Mouse (Mus musculus) myocyte (in vitro differentiated cells): ENCODE results near the gene Slc9a9. TPM values are rescaled to one million over a fixed set of nuclear protein-coding genes. Genes with fewer than 3 reads are reported as not detected.

Experiments
- H3K27me3 ChIP-seq: one replicate; pipeline ENCODE4 v1.6.1; 2011; ENCODE audit not compliant: control insufficient read depth, insufficient read depth, insufficient read length
- H3K36me3 ChIP-seq: one replicate; pipeline ENCODE4 v1.6.1; 2011; ENCODE audit not compliant: control insufficient read depth, insufficient read depth
- H3K4me2 ChIP-seq: one replicate; pipeline ENCODE4 v1.6.1; 2011; ENCODE audit warnings: low read depth, control low read depth
- H3K4me3 ChIP-seq: one replicate; pipeline ENCODE4 v1.5.1; 2011; ENCODE audit warnings: mild to moderate bottlenecking, control low read depth, moderate library complexity
- H3K79me2 ChIP-seq: one replicate; pipeline ENCODE4 v1.6.1; 2011; ENCODE audit not compliant: control insufficient read depth, insufficient read depth
- H3ac ChIP-seq: one replicate; pipeline ENCODE4 v1.6.1; 2011; ENCODE audit not compliant: control insufficient read depth, insufficient read length
- CEBPB ChIP-seq: IDR thresholded peaks from 2 replicates; pipeline ENCODE4 v1.6.1; 2011; ENCODE audit warnings: mild to moderate bottlenecking, moderate library complexity; ENCODE audit not compliant: poor library complexity, insufficient read depth, severe bottlenecking
- E2F4 ChIP-seq: IDR thresholded peaks from one replicate; pipeline ENCODE4 v1.6.1; 2011; ENCODE audit warnings: mild to moderate bottlenecking, control low read depth, moderate library complexity; ENCODE audit not compliant: insufficient read depth
- MAX ChIP-seq: IDR thresholded peaks from one replicate; pipeline ENCODE4 v1.6.1; 2011; ENCODE audit warnings: low read depth, mild to moderate bottlenecking, control low read depth
- MYOD1 ChIP-seq, 3 experiments: IDR thresholded peaks; one replicate each; pipeline ENCODE4 v1.6.1; 2011; ENCODE audit warnings: control low read depth in 2 of 3, low read depth in 2 of 3, mild to moderate bottlenecking in 2 of 3, moderate library complexity in 1 of 3; ENCODE audit not compliant: insufficient read length in 2 of 3, control insufficient read depth in 1 of 3
- MYOG ChIP-seq, 3 experiments: IDR thresholded peaks; one replicate each; pipeline ENCODE4 v1.6.1; 2011; ENCODE audit warnings: control low read depth in 2 of 3, low read depth in 2 of 3, mild to moderate bottlenecking in 2 of 3; ENCODE audit not compliant: insufficient read length in 2 of 3, control insufficient read depth in 1 of 3, insufficient read depth in 1 of 3
- POLR2A ChIP-seq: IDR thresholded peaks from one replicate; pipeline ENCODE4 v1.6.1; 2011; ENCODE audit warnings: low read depth, mild to moderate bottlenecking, control low read depth, moderate library complexity; ENCODE audit not compliant: insufficient read length
- POLR2AphosphoS2 ChIP-seq: IDR thresholded peaks from one replicate; pipeline ENCODE4 v1.6.1; 2011; ENCODE audit warnings: low read depth, control low read depth; ENCODE audit not compliant: insufficient read length
- REST ChIP-seq: IDR thresholded peaks from one replicate; pipeline ENCODE4 v1.6.1; 2011; ENCODE audit warnings: mild to moderate bottlenecking, control low read depth, moderate library complexity; ENCODE audit not compliant: insufficient read depth, insufficient read length
- SRF ChIP-seq: IDR thresholded peaks from one replicate; pipeline ENCODE4 v1.6.1; 2011; ENCODE audit warnings: low read depth; ENCODE audit not compliant: control insufficient read depth, insufficient read length
- TCF12 ChIP-seq: IDR thresholded peaks from one replicate; pipeline ENCODE4 v1.6.1; 2011; ENCODE audit warnings: mild to moderate bottlenecking, control low read depth; ENCODE audit not compliant: poor library complexity, insufficient read depth, severe bottlenecking
- TCF3 ChIP-seq: IDR thresholded peaks from one replicate; pipeline ENCODE4 v1.6.1; 2011; ENCODE audit warnings: low read depth, control low read depth; ENCODE audit not compliant: insufficient read length
- USF1 ChIP-seq: IDR thresholded peaks from one replicate; pipeline ENCODE4 v1.6.1; 2011; ENCODE audit warnings: low read depth, mild to moderate bottlenecking, control low read depth, moderate library complexity
- polyA plus RNA-seq: library from polyadenylated mRNA; unstranded; fragments of >200 nt; fragmentation: generic; extraction: Trizol; gene quantifications from one replicate; pipeline ENCODE4 v1.2.1, GENCODE M21; 2012; ENCODE audit warnings: missing spikeins

Gene Slc9a9
- polyA plus RNA-seq, 1 experiment = 21.5 TPM

DNA sequence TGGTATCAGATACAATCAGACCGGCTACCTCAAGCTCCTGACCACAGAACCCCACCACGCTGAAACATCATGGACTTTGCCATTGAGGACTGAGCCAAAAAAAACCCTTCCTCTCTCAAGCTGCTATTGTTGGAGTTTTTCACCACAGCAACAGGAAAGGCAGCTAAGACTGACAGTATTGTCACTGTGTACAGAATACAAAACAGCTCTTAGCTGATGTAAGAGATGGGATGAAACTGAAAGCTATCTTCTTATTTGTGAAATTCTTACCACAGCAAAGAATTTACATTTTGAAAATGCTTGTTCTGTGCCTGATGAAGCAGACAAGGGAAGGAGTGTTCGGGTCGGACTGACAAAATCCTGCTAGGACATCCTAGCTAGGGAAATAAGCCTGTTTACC lies 584.5 kb downstream of the Slc9a9 start:
- TF ChIP-seq TCF12 (no peak), USF1 (no peak), MAX (no peak), MYOD1 (IDR thresholded peaks at IDR 0.05; ENCODE audit: control insufficient read depth in 1 of 3, insufficient read length in 2 of 3, low read depth in 2 of 3) (no peak), MYOG (IDR thresholded peaks at IDR 0.05; ENCODE audit: control insufficient read depth in 1 of 3, insufficient read depth in 1 of 3, insufficient read length in 2 of 3, low read depth in 2 of 3) (no peak), TCF3 (no peak), REST (no peak), POLR2A (no peak), CEBPB (no peak), POLR2AphosphoS2 (no peak), E2F4 (no peak), SRF (no peak)
- no peak overlapping the region for H3ac ChIP-seq

DNA sequence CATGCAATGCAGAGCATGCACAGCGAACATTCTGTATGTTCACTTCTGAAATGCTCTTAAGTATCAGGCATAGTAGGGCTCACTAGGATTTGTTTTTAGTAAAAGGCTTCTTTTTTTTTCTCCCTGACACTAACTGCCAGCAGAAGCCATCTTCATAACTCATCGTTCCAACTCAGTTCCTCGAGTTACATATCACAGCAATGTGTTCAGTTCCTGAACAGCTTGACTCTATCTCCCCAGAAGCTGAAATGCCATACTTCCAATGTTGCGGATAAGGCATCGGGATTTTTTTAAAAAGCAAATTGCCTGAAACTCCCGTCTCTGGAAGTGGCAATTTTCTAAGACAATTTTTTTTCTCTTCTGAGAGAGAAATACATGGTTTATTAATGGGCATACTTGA lies 586.1 kb downstream of the Slc9a9 start:
- no peaks in the 10 kb centered on the region for H3K36me3 ChIP-seq
- H3K79me2 ChIP-seq = no peaks in the 10 kb centered on the region
- no peak for TF ChIP-seq TCF12
- TF ChIP-seq MYOG (IDR thresholded peaks at IDR 0.05; ENCODE audit: control insufficient read depth in 1 of 3, insufficient read depth in 1 of 3, insufficient read length in 2 of 3, low read depth in 2 of 3) = no peak
- no peak for TF ChIP-seq USF1
- no peak for TF ChIP-seq MYOD1 (IDR thresholded peaks at IDR 0.05; ENCODE audit: control insufficient read depth in 1 of 3, insufficient read length in 2 of 3, low read depth in 2 of 3)
- TF ChIP-seq POLR2A = no peak
- no peak for TF ChIP-seq CEBPB
- no peak for TF ChIP-seq TCF3
- no peak for TF ChIP-seq E2F4
- no peak for TF ChIP-seq MAX
- no peak for TF ChIP-seq REST
- no peak for TF ChIP-seq POLR2AphosphoS2
- no peak for TF ChIP-seq SRF
- no peak overlapping the region for H3ac ChIP-seq
- no peak overlapping the region for H3K4me3 ChIP-seq
- H3K4me2 ChIP-seq = no peak overlapping the region
- no peaks in the 10 kb centered on the region for H3K27me3 ChIP-seq

More for the DNA sequence above, 584.5 kb downstream of the Slc9a9 start:
- H3K36me3 ChIP-seq = no peaks in the 10 kb centered on the region
- H3K27me3 ChIP-seq = no peaks in the 10 kb centered on the region
- no peaks in the 10 kb centered on the region for H3K79me2 ChIP-seq
- H3K4me3 ChIP-seq = no peak overlapping the region
- H3K4me2 ChIP-seq = no peak overlapping the region

DNA sequence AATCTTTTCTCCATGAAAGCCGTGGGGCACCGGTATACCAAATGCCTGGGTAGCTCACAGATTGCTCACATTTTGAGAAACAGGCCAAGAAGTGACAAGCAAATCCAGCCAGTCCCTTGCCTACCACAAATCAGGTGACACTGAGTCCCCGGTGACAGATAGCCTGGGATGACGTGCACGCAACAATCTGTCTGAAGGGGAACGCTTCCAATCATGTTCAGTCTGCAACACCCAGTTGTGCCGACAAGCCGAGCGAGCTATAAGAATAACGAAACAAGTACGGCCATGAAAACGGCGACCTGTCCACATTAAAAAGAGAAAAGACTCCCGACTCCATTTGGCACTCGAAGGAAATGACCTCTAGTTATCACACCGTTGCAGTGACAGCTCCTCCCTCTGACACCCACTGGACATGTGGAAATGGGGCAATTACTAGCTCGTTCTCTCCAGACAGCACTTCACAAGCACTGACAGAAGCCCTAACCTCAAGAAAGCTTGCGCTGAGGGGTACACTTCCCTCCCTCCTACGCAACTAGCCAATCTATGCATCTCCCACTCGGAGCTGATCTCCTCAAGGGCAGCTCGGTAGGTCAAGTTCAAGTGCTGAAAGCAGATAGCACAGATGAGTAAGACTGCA lies 587.1 kb downstream of the Slc9a9 start:
- no peak overlapping the region for H3K4me3 ChIP-seq
- no peak overlapping the region for H3ac ChIP-seq
- H3K79me2 ChIP-seq = no peaks in the 10 kb centered on the region
- H3K36me3 ChIP-seq = no peaks in the 10 kb centered on the region
- no peak overlapping the region for H3K4me2 ChIP-seq
- H3K27me3 ChIP-seq = no peaks in the 10 kb centered on the region
- TF ChIP-seq TCF3 (no peak), REST (no peak), TCF12 (no peak), MAX (no peak), POLR2AphosphoS2 (no peak), MYOG (IDR thresholded peaks at IDR 0.05; ENCODE audit: control insufficient read depth in 1 of 3, insufficient read depth in 1 of 3, insufficient read length in 2 of 3, low read depth in 2 of 3) (no peak), MYOD1 (IDR thresholded peaks at IDR 0.05; ENCODE audit: control insufficient read depth in 1 of 3, insufficient read length in 2 of 3, low read depth in 2 of 3) (no peak), USF1 (no peak), SRF (no peak), CEBPB (no peak), E2F4 (no peak)

DNA sequence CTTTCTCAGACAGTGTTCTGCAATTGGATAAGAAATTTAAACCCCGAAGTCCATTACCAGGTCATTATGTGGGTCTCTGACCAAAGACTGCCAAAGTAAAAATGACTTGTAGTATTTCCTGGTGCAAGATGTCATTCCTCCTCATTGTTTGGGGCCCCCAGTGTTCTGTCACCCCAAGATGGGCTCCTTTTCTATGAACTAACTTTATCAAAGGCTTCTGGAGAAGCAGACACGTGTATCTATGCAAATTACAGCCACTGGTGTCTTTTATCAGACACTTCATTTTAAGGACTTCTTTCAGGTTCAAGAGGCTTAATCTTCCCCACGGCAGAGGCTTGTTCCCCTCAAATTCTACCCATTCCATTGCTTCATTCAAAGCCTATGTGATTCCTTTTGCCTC lies 593.1 kb downstream of the Slc9a9 start:
- no peak overlapping the region for H3ac ChIP-seq
- H3K36me3 ChIP-seq = no peaks in the 10 kb centered on the region
- TF ChIP-seq TCF12 (no peak), MYOG (IDR thresholded peaks at IDR 0.05; ENCODE audit: control insufficient read depth in 1 of 3, insufficient read depth in 1 of 3, insufficient read length in 2 of 3, low read depth in 2 of 3) (no peak)
- H3K4me3 ChIP-seq = no peak overlapping the region
- H3K79me2 ChIP-seq = no peaks in the 10 kb centered on the region
- H3K4me2 ChIP-seq = no peak overlapping the region
- no peaks in the 10 kb centered on the region for H3K27me3 ChIP-seq

DNA sequence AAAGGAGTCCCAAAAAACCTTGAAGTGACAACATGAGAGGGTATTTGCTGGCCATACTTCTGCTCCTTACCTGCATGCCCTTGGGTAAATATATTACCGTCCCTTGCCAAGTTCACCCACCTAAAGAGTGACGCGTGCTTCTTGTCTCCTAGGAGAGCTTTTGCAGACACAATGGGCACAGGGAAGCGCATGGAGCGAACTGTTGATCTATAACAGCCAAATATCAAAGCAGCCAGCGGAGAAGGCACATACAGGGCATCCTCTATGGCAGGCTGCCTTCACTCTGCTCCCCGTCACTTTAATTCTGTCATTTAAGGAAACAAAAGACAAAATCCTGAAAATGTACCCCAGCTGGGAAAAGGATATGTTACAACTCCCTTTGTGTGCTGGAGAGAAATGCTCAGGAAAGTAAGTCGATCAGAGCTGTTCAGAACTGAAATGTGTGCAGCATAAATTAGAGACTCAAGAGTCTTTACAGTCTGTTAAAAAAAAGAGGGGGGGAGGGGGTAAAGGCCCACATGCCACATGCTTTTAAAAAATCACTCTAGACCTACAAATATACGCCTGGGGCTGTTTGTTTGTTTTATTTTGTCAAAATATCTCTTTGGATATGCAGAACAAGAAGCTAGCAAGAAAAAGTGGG lies 594.3 kb downstream of the Slc9a9 start:
- no peaks in the 10 kb centered on the region for H3K79me2 ChIP-seq
- H3K4me3 ChIP-seq = no peak overlapping the region
- no peaks in the 10 kb centered on the region for H3K36me3 ChIP-seq
- TF ChIP-seq MYOD1 (IDR thresholded peaks at IDR 0.05; ENCODE audit: control insufficient read depth in 1 of 3, insufficient read length in 2 of 3, low read depth in 2 of 3) = no peak
- TF ChIP-seq E2F4 = no peak
- TF ChIP-seq TCF12 = no peak
- no peak for TF ChIP-seq CEBPB
- no peak for TF ChIP-seq USF1
- TF ChIP-seq SRF = no peak
- TF ChIP-seq MYOG (IDR thresholded peaks at IDR 0.05; ENCODE audit: control insufficient read depth in 1 of 3, insufficient read depth in 1 of 3, insufficient read length in 2 of 3, low read depth in 2 of 3) = no peak
- no peak for TF ChIP-seq REST
- TF ChIP-seq POLR2A = no peak
- TF ChIP-seq POLR2AphosphoS2 = no peak
- TF ChIP-seq TCF3 = no peak
- no peak for TF ChIP-seq MAX
- H3ac ChIP-seq = no peak overlapping the region
- no peaks in the 10 kb centered on the region for H3K27me3 ChIP-seq
- no peak overlapping the region for H3K4me2 ChIP-seq
